Mouse (Mus musculus): ENCODE measurements around the gene Gpr179. TPM values are rescaled to one million over a fixed set of nuclear protein-coding genes. Genes with fewer than 3 reads are reported as not detected.
A peak's percentile ranks its signal among the peaks of the same experiment; 100 is the strongest.
"Not testable (repeated sequence)": the region's sequence is repeated elsewhere in the genome, so short reads cannot be mapped to it uniquely, and the experiment has no call there.

Gene Gpr179
- polyA plus RNA-seq, 1 experiment from 2014 or later, result 0.48 TPM

DNA sequence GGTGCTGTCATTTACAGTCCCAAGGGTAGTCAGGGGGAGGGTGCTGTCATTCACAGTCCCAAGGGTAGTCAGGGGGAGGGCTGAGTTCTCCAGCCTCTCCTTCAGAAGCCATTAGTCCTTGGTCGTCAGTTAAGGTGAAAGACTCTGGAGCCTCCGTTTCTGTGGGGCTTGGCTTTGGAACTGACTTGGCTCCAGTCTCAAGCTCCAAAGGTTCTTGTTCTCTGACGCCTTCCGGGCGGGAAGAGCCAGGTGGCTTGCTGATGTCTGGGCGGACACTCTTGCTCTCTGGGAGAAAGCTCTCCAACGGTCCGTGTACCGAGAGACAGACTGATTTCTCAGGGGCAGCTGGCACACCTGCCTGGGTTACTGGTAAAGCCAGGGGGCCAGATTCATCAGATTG, 17.5 kb downstream of the Gpr179 start:
- ATAC-seq, result no peak
- Histone ChIP-seq H3K9me3 (no peaks in the 10 kb centered on the region), H3K9ac (replicated peaks) (no peak overlapping the region), H3K4me3 (replicated peaks) (no peak overlapping the region), H3K4me2 (replicated peaks) (no peak overlapping the region), H3K27ac (no peak overlapping the region), H3K27me3 (peaks cover 9% of the 10 kb centered on the region; the same call in 1 of the 2 replicates), H3K4me1 (replicated peaks) (0 out of 2 replicates have a peak, but pooled peaks cover 3% of the 10 kb centered on the region), H3K36me3 (peaks cover 14% of the 10 kb centered on the region)
- 91% methylated on average over 9 of the region's 9 CpGs for WGBS

DNA sequence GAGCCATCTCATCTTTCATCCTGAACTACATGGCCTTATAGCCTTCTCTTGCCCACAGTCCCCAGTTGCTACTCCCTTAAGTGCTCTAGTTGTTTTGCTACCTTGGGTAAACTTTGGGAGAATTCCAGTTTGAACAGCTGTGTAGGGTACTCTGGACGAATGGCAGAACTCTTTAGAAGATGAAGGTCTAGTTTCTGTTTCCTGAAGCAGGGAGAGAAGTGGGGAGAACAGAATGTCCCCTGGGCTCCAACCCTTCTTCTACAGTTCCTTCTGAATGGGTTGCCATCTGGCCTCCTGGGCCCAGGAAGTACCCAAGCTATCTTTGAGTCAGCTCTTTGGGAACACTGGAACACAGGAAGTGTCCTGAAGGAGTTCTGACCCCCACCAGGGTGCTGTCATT, 18.0 kb downstream of the Gpr179 start:
- H3K9ac ChIP-seq (replicated peaks), result no peak overlapping the region
- H3K4me1 ChIP-seq (replicated peaks), result 0 out of 2 replicates have a peak, but pooled peaks cover 3% of the 10 kb centered on the region
- H3K27me3 ChIP-seq, result peaks cover 9% of the 10 kb centered on the region; the same call in 1 of the 2 replicates
- no peak overlapping the region for H3K4me2 ChIP-seq (replicated peaks)
- 67% methylated on average over 1 of the region's 1 CpGs for WGBS
- no peak overlapping the region for H3K4me3 ChIP-seq (replicated peaks)
- no peak for ATAC-seq
- peaks cover 19% of the 10 kb centered on the region for H3K36me3 ChIP-seq
- H3K27ac ChIP-seq, result no peak overlapping the region
- no peaks in the 10 kb centered on the region for H3K9me3 ChIP-seq

DNA sequence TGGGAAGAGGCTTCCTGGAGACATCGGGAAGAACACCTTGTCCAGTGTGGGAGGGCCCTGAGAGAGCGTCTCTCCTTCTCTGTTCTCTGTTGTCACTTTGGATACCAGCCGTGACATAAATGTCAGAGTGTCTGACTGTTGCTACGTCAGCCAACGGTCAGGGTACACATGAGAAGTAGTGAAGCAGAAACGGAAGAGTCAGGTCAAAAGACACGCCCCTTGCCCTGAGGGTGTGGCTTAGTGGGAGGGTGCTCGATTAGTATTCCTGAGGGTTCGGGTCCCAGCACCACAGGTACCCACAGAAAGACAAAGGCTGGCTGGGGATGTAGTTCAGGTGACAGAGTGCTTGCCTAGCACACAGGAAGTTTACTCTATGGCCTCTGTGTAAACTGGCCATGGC, 18.8 kb downstream of the Gpr179 start:
- Histone ChIP-seq H3K4me1 (replicated peaks) (no peaks in the 10 kb centered on the region), H3K36me3 (peaks cover 25% of the 10 kb centered on the region), H3K27me3 (peaks cover 4% of the 10 kb centered on the region; the same call in 1 of the 2 replicates), H3K4me3 (replicated peaks) (no peak overlapping the region), H3K4me2 (replicated peaks) (no peak overlapping the region), H3K9me3 (no peaks in the 10 kb centered on the region), H3K9ac (replicated peaks) (no peak overlapping the region), H3K27ac (no peak overlapping the region)
- WGBS, result 54% methylated on average over 9 of the region's 9 CpGs
- ATAC-seq, result no peak

DNA sequence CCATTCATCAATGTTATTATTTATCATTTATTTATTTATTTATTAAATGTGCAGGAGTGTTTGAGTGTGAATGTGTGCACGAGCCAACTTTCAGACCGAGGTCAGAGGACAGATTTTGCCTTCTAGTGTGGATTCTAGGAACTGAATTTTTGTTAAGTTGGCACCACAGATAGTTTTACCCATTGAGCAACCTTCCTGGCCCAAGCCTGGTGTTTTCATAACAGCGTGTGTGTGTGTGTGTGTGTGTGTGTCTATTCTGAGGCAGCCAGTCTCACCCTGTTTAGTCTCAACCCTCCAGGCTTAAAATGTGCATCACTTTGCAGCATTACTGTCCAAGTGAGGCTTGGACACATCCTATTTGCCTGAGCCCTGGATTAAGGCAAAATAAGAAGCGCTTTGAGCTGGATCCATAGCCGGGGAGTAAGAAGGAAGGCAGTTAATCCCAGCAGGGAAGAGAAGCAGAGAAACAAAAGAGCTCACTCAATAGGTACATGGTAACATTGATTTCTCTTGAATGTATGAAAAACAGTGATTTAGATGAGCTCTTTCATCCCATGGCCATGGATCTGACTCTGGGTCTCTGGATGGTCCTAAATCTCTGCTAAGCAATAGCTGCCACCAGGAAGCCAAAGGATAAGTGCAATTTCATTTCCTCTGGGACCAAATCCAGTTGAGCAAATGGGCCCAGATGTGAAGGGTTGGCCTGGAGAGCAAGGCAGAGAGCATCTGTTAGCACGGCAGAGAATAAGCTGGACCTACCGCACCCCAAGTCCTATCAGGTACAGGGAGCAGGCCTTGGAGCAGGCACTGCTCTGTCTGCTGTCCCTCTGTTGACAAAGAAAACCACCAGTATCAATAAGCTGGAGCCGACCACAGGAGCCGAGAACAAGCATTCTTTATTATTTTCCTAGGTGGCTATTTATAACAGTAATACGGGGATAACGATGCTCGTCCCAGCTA, 20.4 kb downstream of the Gpr179 start:
- Histone ChIP-seq H3K4me3 (replicated peaks) (no peak overlapping the region), H3K4me1 (replicated peaks) (no peaks in the 10 kb centered on the region), H3K36me3 (peaks cover 35% of the 10 kb centered on the region), H3K9ac (replicated peaks) (0 out of 2 replicates have a peak overlapping the region, but pooled peaks have one; percentile 1), H3K27ac (no peak overlapping the region), H3K27me3 (no peaks in the 10 kb centered on the region), H3K9me3 (no peaks in the 10 kb centered on the region), H3K4me2 (replicated peaks) (no peak overlapping the region)
- no peak for ATAC-seq
- 78% methylated on average over 12 of the region's 12 CpGs for WGBS

DNA sequence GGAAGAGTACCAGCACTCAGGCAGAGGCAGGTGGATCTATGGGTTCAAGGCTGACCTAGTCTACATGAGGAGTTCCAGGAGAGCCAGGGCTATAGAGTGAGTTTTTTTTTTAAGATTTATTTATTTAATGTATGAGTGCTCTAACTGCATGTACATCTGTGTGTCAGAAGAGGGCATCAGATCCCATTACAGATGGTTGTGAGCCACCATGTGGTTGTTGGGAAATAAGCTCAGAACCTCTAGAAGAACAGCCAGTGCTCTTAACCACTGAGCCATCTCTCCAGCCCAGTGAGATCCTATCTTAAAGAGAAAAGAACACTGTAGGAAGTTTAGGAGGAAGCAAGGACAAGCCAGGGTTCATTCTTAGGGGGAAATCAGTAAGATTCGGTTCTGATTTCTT, 21.6 kb downstream of the Gpr179 start:
- 93% methylated on average over 1 of the region's 1 CpGs for WGBS
- H3K27me3 ChIP-seq, result no peaks in the 10 kb centered on the region
- H3K4me2 ChIP-seq (replicated peaks), result no peak overlapping the region
- H3K9ac ChIP-seq (replicated peaks), result no peak overlapping the region
- H3K36me3 ChIP-seq, result peaks cover 47% of the 10 kb centered on the region
- no peak overlapping the region for H3K4me3 ChIP-seq (replicated peaks)
- no peaks in the 10 kb centered on the region for H3K4me1 ChIP-seq (replicated peaks)
- ATAC-seq, result no peak
- no peak overlapping the region for H3K27ac ChIP-seq
- no peaks in the 10 kb centered on the region for H3K9me3 ChIP-seq

DNA sequence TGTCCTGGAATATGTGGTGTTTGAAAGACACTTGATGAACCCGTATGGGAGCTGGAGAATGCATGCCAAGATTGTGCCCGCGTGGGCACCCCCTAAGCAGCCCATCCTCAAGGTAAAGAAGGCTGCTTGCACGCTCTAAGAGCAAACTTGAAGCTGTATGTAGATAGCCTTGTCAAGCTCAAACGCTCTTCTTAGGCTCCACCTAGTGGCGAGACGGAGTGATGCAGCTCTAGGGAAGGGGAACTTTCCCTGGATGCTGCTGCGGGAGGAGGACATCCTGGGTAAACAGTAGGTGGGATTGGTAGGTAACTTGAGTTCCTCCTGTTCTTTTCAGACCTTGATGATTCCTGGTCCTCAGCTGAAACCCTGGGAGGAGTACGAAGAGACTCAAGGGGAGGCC, 23.7 kb downstream of the Gpr179 start:
- H3K9me3 ChIP-seq, result no peaks in the 10 kb centered on the region
- no peak overlapping the region for H3K27ac ChIP-seq
- no peak for ATAC-seq

DNA sequence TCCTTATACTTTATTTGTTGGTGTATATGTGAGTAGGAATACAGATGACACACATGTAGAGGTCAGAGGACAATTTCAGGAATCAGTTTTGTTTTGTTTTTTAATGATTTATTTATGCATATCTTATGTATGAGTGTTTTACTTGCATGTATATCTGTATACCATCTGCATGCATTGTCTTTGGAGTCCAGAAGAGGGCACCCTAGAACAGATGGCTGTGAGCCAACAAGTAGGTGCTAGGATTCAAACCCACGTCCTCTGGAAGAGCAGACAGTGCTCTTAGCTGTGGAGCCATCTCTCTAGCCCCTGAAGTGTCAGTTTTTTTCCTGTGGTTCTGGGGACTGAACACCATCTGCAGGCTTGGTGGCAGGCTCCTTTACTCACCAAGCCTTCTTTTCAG, 26.7 kb downstream of the Gpr179 start:
- H3K27me3 ChIP-seq, result no peaks in the 10 kb centered on the region
- no peak overlapping the region for H3K9ac ChIP-seq (replicated peaks)
- ATAC-seq, result no peak
- no peak overlapping the region for H3K4me2 ChIP-seq (replicated peaks)
- no peak overlapping the region for H3K4me3 ChIP-seq (replicated peaks)
- 75% methylated on average over 1 of the region's 1 CpGs for WGBS
- H3K4me1 ChIP-seq (replicated peaks), result no peaks in the 10 kb centered on the region
- H3K9me3 ChIP-seq, result no peaks in the 10 kb centered on the region
- peaks cover 71% of the 10 kb centered on the region for H3K36me3 ChIP-seq
- no peak overlapping the region for H3K27ac ChIP-seq

More for the DNA sequence above, 23.7 kb downstream of the Gpr179 start:
- Histone ChIP-seq H3K4me2 (replicated peaks) (no peak overlapping the region), H3K9ac (replicated peaks) (no peak overlapping the region), H3K36me3 (peaks cover 64% of the 10 kb centered on the region), H3K4me1 (replicated peaks) (no peaks in the 10 kb centered on the region), H3K4me3 (replicated peaks) (no peak overlapping the region), H3K27me3 (no peaks in the 10 kb centered on the region)
- 26% methylated on average over 9 of the region's 9 CpGs for WGBS

DNA sequence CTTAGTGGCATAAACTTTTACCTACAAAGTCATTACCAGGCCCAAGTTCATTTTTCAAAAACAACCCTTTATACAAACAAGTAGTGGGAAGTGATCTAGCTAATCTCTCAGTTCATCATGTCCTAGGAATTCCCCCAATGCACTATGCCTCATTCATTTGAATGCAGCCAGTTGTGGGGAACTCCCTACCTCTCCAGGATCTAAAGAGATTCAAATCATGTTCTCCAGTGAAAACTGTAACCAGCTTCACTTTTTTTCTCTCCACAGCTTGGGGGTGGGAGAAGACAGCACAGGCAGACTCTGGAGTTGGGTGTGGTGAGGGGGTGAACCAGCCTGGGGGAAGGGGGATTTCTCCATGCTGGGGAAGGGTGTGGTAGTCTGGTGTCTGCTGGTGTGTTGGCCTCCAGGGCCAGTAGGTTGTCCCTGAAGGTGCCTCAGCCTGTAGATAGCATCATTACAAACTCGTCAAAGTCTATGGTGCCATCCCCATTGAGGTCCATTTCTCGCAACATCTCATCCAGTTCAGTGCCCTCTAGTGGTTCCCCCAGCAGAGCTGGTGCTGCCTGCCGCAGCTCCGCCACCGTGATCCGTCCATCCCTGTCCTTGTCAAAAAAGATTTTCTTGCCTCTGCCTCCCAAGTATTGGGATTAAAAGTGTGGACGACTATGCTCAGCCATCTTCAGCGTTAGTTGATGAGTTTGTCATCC, 29.8 kb downstream of the Gpr179 start:
- H3K9ac ChIP-seq (replicated peaks); H3K27ac ChIP-seq; H3K9me3 ChIP-seq; H3K27me3 ChIP-seq; H3K4me3 ChIP-seq (replicated peaks); H3K4me2 ChIP-seq (replicated peaks); ATAC-seq; H3K4me1 ChIP-seq (replicated peaks): not testable (repeated sequence)
- 84% methylated on average over 8 of the region's 8 CpGs for WGBS
- peaks cover 46% of the 10 kb centered on the region for H3K36me3 ChIP-seq

DNA sequence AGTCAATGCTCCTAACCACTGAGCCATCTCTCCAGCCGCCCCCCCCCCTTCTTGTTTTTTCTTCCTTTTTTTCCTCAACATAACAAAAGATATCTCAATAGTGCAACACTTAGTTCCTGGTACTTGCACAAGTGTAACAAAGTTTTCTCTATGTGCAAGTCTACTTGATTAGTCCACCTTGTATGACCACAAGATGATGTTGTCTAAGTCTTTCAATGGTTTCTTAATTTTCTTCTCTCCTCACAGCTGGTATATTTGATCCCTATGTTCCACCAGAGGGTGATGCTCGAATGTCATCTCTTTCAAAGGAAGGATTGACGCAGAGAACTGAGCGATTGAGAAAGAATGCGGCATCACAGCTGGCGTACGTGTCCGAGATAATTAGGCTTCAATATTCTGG, 30.7 kb downstream of the Gpr179 start:
- H3K27me3 ChIP-seq, result no peaks in the 10 kb centered on the region
- peaks cover 38% of the 10 kb centered on the region for H3K36me3 ChIP-seq
- WGBS, result 86% methylated on average over 8 of the region's 8 CpGs
- no peaks in the 10 kb centered on the region for H3K9me3 ChIP-seq
- no peak for ATAC-seq
- H3K4me3 ChIP-seq (replicated peaks), result no peak overlapping the region
- no peak overlapping the region for H3K9ac ChIP-seq (replicated peaks)
- no peak overlapping the region for H3K27ac ChIP-seq
- H3K4me1 ChIP-seq (replicated peaks), result peaks cover 2% of the 10 kb centered on the region
- H3K4me2 ChIP-seq (replicated peaks), result no peak overlapping the region

DNA sequence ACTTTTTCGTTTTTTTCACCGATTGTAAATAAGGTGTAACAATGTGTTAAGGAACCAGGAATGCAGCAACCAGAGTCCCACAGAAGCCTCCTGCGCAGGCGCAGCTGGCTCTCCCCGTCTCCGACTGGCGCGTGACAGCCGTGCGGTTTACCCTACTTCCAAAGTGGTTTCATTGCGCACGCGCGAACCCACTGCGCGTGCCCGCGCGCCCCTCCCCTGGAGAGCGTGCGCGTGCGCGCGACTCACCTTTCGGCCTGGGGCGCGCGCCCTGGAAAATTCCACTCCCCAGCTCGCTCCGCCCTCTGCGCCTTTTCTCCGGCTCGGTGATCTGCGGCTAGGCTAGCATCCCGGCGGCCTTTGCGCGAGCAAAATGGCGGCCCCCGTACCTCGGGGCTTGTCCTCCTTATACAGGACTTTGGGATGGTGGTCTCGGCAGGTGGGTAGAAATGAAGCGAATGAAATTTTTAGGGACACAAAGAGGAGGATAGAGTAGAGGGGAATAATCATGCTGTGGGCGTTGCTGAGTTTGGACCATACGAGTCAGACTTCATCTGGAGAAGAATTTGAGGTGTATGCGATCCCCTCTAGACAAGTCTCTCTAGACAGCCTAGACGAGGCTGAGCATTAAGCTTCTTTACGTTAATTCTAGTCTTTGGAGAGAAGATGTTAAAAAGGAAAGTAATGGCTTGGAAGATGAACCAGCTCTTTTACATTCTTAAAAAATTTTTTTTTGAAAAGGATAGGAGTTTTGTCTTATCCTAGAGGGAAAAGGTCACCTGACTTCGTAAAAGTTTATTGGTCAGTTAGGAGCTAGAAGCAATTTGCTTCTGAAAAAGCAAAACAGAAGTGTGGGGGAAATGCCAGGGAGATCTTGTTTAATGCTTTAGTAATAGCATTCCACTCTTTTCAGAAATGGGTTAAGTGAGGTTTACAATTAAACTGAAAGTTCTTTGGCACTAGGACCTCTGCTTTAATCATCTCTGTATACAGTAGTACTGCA, 36.1 kb downstream of the Gpr179 start, which contains the start of gene Mrpl45:
Gene Mrpl45, plus strand, starts transcription at position 213 of the 1,000 bp plus-strand sequence.
- ATAC-seq, result peak; percentile 95
- Histone ChIP-seq H3K27ac (peak within 1 kb of the TSS; percentile 70), H3K9ac (replicated peaks) (peak within 1 kb of the TSS; percentile 70), H3K4me1 (replicated peaks) (peaks cover 13% of the 10 kb centered on the region), H3K4me3 (replicated peaks) (peak within 1 kb of the TSS; percentile 54), H3K27me3 (no peaks in the 10 kb centered on the region), H3K9me3 (no peaks in the 10 kb centered on the region), H3K4me2 (replicated peaks) (peak within 1 kb of the TSS; percentile 55), H3K36me3 (no peaks in the 10 kb centered on the region)
- under 1% methylated on average over 50 of the region's 50 CpGs for WGBS

DNA sequence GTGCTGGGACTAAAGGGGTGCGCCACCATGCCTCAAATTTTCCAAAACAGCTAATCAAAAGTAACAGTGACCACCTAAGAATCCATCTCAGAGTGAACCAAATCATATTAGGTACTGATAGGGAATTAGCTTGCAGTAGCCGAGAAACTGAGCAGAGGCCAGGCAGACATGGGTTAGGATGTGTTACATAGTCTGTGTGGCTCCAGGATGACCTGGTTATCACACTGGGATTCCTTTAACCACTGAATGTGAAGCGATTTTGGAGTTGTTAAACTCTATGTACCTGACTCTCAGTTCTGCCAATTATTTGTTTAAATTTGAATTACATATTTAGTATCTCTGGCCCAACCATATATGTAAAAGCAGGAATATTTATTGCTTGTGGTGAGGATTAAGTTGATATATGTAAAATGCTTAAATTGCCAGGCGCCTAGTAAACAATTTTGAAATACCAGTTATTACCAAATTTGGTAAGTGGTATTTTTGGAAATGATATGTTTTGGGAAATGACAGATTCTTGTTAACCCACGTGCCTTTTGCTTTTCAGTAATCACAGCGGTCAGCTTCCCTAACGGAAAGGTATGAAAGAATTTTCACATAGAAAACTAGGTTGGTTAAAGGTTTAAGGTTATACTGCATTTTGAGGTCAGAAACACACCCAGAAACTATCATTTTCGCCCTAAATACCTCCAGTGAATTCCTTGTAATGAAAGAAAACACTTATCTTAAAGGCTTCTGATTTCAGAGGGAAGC, 37.0 kb downstream of the Gpr179 start:
- H3K4me1 ChIP-seq (replicated peaks), result peaks cover 21% of the 10 kb centered on the region
- H3K27ac ChIP-seq, result 0 out of 2 replicates have a peak overlapping the region, but pooled peaks have one; percentile 16
- peak overlapping the region; percentile 54; the same call in 1 of the 2 replicates for H3K4me3 ChIP-seq (replicated peaks)
- WGBS, result 49% methylated on average over 8 of the region's 8 CpGs
- H3K9ac ChIP-seq (replicated peaks), result no peak overlapping the region
- H3K9me3 ChIP-seq, result no peaks in the 10 kb centered on the region
- peak overlapping the region; percentile 55 for H3K4me2 ChIP-seq (replicated peaks)
- no peaks in the 10 kb centered on the region for H3K27me3 ChIP-seq
- no peak for ATAC-seq
- no peaks in the 10 kb centered on the region for H3K36me3 ChIP-seq
